ENCODE assay signal across 8 mouse cellular contexts in the genomic region with DNA sequence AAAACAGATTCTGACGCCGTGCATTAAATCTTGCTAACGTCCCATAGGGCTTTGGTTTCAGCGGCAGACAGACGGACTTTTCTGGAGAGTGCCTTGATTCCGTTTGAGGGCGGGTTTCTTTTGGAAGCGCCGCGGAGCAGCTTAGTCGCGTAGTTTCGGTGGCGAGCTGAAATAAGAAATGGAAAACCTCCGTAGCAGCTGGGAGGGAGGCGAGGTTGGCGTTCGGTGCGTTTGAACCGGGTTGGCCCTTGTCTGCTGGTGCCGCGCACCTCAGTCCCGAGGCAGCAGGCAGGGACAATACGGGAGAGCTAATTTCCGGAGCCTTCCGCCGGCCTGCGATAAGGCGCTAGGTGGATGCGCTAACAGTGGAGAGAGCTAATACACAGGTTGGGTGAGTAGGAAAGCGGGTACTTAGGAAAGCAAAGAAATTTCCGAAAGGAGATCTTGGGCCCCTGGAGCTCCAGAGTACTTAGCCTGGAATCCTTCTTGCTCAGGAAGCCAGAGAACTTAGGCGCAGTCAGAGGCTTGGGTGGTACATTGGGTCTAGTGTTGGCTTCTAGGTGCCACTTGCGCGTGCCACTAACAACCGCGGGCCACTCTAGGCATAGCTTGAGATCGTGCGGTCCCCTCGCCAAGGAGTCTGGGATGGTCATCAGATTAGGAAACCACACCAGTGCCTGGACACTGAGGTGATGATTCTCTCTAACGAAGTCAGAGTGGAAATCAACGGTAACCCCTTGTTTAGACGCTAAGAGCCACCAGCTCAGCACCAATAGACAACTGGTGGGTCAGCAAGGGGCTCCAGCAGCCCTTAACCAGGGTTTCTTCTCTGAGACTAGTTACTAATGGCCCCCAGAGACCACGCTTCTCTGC. TPM values are rescaled to one million over a fixed set of nuclear protein-coding genes. Genes with fewer than 3 reads are reported as not detected.
A peak's percentile ranks its signal among the peaks of the same experiment; 100 is the strongest.
DNase-seq lines count a peak whose midpoint lies in the region; ATAC-seq and TF ChIP-seq lines count a peak whose summit lies in the region.

No protein-coding gene starts in this region.

- ATAC-seq in liver, embryonic 13.5 days (ENCODE audit: low read depth): no peak

- no peak overlapping the region for H3K27ac ChIP-seq in kidney, adult 2 months (ENCODE audit: insufficient read depth, low read depth, low read length)
- H3K27ac ChIP-seq in hindbrain, embryonic 10.5 days: peak overlapping the region; percentile 74
- no peak overlapping the region for H3K27ac ChIP-seq in liver, embryonic 13.5 days

- peaks cover 7% of the 10 kb centered on the region for H3K27me3 ChIP-seq in kidney, adult 2 months (replicated peaks; ENCODE audit: control insufficient read depth, insufficient read depth, low read length)
- H3K27me3 ChIP-seq in hindbrain, embryonic 10.5 days (ENCODE audit: insufficient read depth, poor library complexity, severe bottlenecking): peaks cover 100% of the 10 kb centered on the region
- H3K27me3 ChIP-seq in liver, embryonic 13.5 days: peaks cover 97% of the 10 kb centered on the region

- H3K4me1 ChIP-seq in kidney, adult 2 months (ENCODE audit: control insufficient read depth, insufficient read depth, low read length): no peaks in the 10 kb centered on the region
- peaks cover 46% of the 10 kb centered on the region for H3K4me1 ChIP-seq in hindbrain, embryonic 10.5 days (replicated peaks)
- H3K4me1 ChIP-seq in liver, embryonic 13.5 days (replicated peaks): peaks cover 17% of the 10 kb centered on the region

- DNase-seq in kidney, adult 2 months: peak; percentile 18
- no peak for DNase-seq in kidney, adult 11 months
- DNase-seq in embryo, embryonic 10.5 days (ENCODE audit: low spot score): peak; percentile 68
- DNase-seq in hindbrain, embryonic 10.5 days (ENCODE audit: low spot score): peak; percentile 60
- no peak for DNase-seq in liver, embryonic 13.5 days
- DNase-seq in spleen, postnatal 36 days (ENCODE audit: low spot score in 2 of 2): no peak
- DNase-seq in frontal cortex, postnatal 14 days (ENCODE audit: low spot score in 2 of 2): no peak
- no peak for DNase-seq in left cerebral cortex, adult 9 months (ENCODE audit: low spot score in 2 of 2)

- TF ChIP-seq CTCF in kidney, adult 2 months (conservative IDR thresholded peaks at IDR 0.05; ENCODE audit: insufficient read depth, insufficient read length, low read depth, low read length): no peak

- peak overlapping the region; percentile 30 for H3K4me2 ChIP-seq in liver, embryonic 13.5 days

- 5% methylated on average over 44 of the region's 44 CpGs for WGBS in kidney, adult 2 months
- 1% methylated on average over 44 of the region's 44 CpGs for WGBS in hindbrain, embryonic 10.5 days
- 2% methylated on average over 44 of the region's 44 CpGs for WGBS in liver, embryonic 13.5 days (ENCODE audit: insufficient replicate concordance)

- no peak overlapping the region for H3K4me3 ChIP-seq in kidney, adult 2 months (ENCODE audit: insufficient read depth, low read depth, low read length)
- H3K4me3 ChIP-seq in hindbrain, embryonic 10.5 days: peak overlapping the region; percentile 39
- no peak overlapping the region; the same call in 1 of the 2 replicates for H3K4me3 ChIP-seq in liver, embryonic 13.5 days (replicated peaks)

- no peak overlapping the region for H3K9ac ChIP-seq in liver, embryonic 13.5 days

- TF ChIP-seq POLR2A in kidney, adult 2 months (IDR thresholded peaks at IDR 0.05; ENCODE audit: low read depth, low read length): no peak

- no peaks in the 10 kb centered on the region for H3K9me3 ChIP-seq in hindbrain, embryonic 10.5 days
- no peaks in the 10 kb centered on the region for H3K9me3 ChIP-seq in liver, embryonic 13.5 days (replicated peaks)

- H3K36me3 ChIP-seq in kidney, adult 2 months (ENCODE audit: control insufficient read depth, insufficient read depth, low read length): no peaks in the 10 kb centered on the region
- no peaks in the 10 kb centered on the region for H3K36me3 ChIP-seq in hindbrain, embryonic 10.5 days
- H3K36me3 ChIP-seq in liver, embryonic 13.5 days: no peaks in the 10 kb centered on the region

RNA-seq across cellular contexts. Expression of a gene that starts 5.1 kb away (rescaled TPM):
- 0.13 and 0.14 TPM in 2 replicates for polyA plus RNA-seq in kidney, adult 2 months (2012; rRNA removed)
- 7.2 and 9.0 TPM in 2 replicates for polyA plus RNA-seq in hindbrain, embryonic 10.5 days (2016; fragmentation: Nextera tagmentation; extraction: Ambion mirVana)
- polyA plus RNA-seq in liver, embryonic 13.5 days (2015; fragmentation: Nextera tagmentation; extraction: Ambion mirVana): 0.05 and 0.06 TPM in 2 replicates

Comparison
In these comparisons a context has a peak if more than half of its experiments do, and no peak if none do; other contexts are left out.
1. DNase-seq: peak in kidney, adult 2 months (single experiment), embryo, embryonic 10.5 days (single experiment) and hindbrain, embryonic 10.5 days (single experiment); none in kidney, adult 11 months (single experiment), liver, embryonic 13.5 days (single experiment), spleen, postnatal 36 days (0 of 2), frontal cortex, postnatal 14 days (0 of 2) and left cerebral cortex, adult 9 months (0 of 2).